Mouse (Mus musculus) neural tube, embryonic 14.5 days (tissue): ENCODE data around the gene Daw1. TPM values are rescaled to one million over a fixed set of nuclear protein-coding genes. Genes with fewer than 3 reads are reported as not detected.
A peak's percentile ranks its signal among the peaks of the same experiment; 100 is the strongest.

Source experiments
- ATAC-seq: fragments of 200-750 bp; cut with Nextera tagmentation; 2 replicates; pipeline ENCODE4 v1.8.0; 2017; ENCODE audit warnings: low read depth, mild to moderate bottlenecking, moderate TSS enrichment, moderate library complexity
- H3K27ac ChIP-seq: fragments of 300-500 bp; sonication (generic); 2 replicates; pipeline ENCODE4 v1.5.1; 2014; ENCODE audit warnings: low read depth, mild to moderate bottlenecking, control low read depth, low read length, moderate library complexity, mixed read lengths
- H3K27me3 ChIP-seq: fragments of 300-500 bp; sonication (generic); 2 replicates; pipeline ENCODE4 v1.6.1; 2014; ENCODE audit warnings: low read length; ENCODE audit not compliant: control insufficient read depth, insufficient read depth
- H3K36me3 ChIP-seq: fragments of 300-500 bp; sonication (generic); 2 replicates; pipeline ENCODE4 v1.6.1; 2014; ENCODE audit warnings: low read length, mixed read lengths; ENCODE audit not compliant: control insufficient read depth, insufficient read depth
- H3K4me1 ChIP-seq: fragments of 300-500 bp; sonication (generic); 2 replicates; pipeline ENCODE4 v1.6.1; 2014; ENCODE audit warnings: low read length; ENCODE audit not compliant: control insufficient read depth, insufficient read depth
- H3K4me2 ChIP-seq: fragments of 300-500 bp; sonication (generic); 2 replicates; pipeline ENCODE4 v1.6.1; 2014; ENCODE audit warnings: mild to moderate bottlenecking, low read depth, low read length, control low read depth
- H3K4me3 ChIP-seq: fragments of 300-500 bp; sonication (generic); 2 replicates; pipeline ENCODE4 v1.5.1; 2014; ENCODE audit warnings: low read depth, low read length, control low read depth, mixed read lengths
- H3K9ac ChIP-seq: fragments of 300-500 bp; sonication (generic); replicated peaks from 2 replicates; pipeline ENCODE4 v1.6.1; 2014; ENCODE audit warnings: low read depth, mild to moderate bottlenecking, control low read depth, low read length, mixed read lengths
- H3K9me3 ChIP-seq: fragments of 300-500 bp; sonication (generic); 2 replicates; pipeline ENCODE4 v1.6.1; 2016; ENCODE audit warnings: low read length; ENCODE audit not compliant: control insufficient read depth
- WGBS: fragments of 180-500 bp; shearing (Covaris S2); extraction: QIAGEN DNeasy Blood & Tissue Kit; methylation state at CpG from one replicate; pipeline ENCODE4 v1.1.7; 2014; 5-methylcytosine and 5-hydroxymethylcytosine counted together
- polyA plus RNA-seq: library from polyadenylated mRNA; unstranded; fragments of >200 nt; fragmentation: Nextera tagmentation; extraction: Ambion mirVana; gene quantifications from 2 replicates; pipeline ENCODE4 v1.2.1, GENCODE M21; 2014

Daw1 gene
- 0.73 and 1.6 TPM in 2 replicates for polyA plus RNA-seq

- Histone ChIP-seq H3K4me3 (peak within 1 kb of the TSS; percentile 28), H3K9ac (0 out of 2 replicates have a peak within 1 kb of the TSS, but pooled peaks have one; percentile 1)
- 2% methylated on average over 16 of the region's 16 CpGs for WGBS
Observed at GRCm38 (mm10) chr1:83159603-83160002, at the start of gene Daw1. Daw1 (plus strand) TSS chr1:83159752.

GRCm38 (mm10) chr1:83110992-83111391, 48.6 kb upstream of the Daw1 start:
- H3K4me2 ChIP-seq: no peak overlapping the region
- no peaks in the 10 kb centered on the region for H3K9me3 ChIP-seq
- no peaks in the 10 kb centered on the region for H3K36me3 ChIP-seq
- H3K27ac ChIP-seq: no peak overlapping the region
- H3K4me1 ChIP-seq: no peaks in the 10 kb centered on the region
- ATAC-seq: no peak
- no peak overlapping the region for H3K4me3 ChIP-seq
- no peaks in the 10 kb centered on the region for H3K27me3 ChIP-seq
- no peak overlapping the region for H3K9ac ChIP-seq

More at GRCm38 (mm10) chr1:83159603-83160002, at the start of gene Daw1:
- Histone ChIP-seq H3K27me3 (no peaks in the 10 kb centered on the region), H3K9me3 (no peaks in the 10 kb centered on the region), H3K4me1 (no peaks in the 10 kb centered on the region), H3K36me3 (no peaks in the 10 kb centered on the region), H3K4me2 (peak within 1 kb of the TSS; percentile 43), H3K27ac (no peak within 1 kb of the TSS)
- peak; percentile 99 for ATAC-seq

- H3K4me1 ChIP-seq: no peaks in the 10 kb centered on the region
- H3K27me3 ChIP-seq: no peaks in the 10 kb centered on the region
- no peak overlapping the region for H3K27ac ChIP-seq
- ATAC-seq: no peak
- H3K4me3 ChIP-seq: no peak overlapping the region
- no peak overlapping the region for H3K4me2 ChIP-seq
- no peaks in the 10 kb centered on the region for H3K9me3 ChIP-seq
- H3K36me3 ChIP-seq: no peaks in the 10 kb centered on the region
- no peak overlapping the region for H3K9ac ChIP-seq
- 74% methylated on average over 5 of the region's 5 CpGs for WGBS
Observed at GRCm38 (mm10) chr1:83111726-83112125, 47.8 kb upstream of the Daw1 start.

GRCm38 (mm10) chr1:83116447-83117137, 43.0 kb upstream of the Daw1 start, which contains the start of gene Ccl20:
Ccl20 (plus strand) TSS chr1:83116766.
- Histone ChIP-seq H3K4me1 (no peaks in the 10 kb centered on the region), H3K4me2 (no peak within 1 kb of the TSS), H3K4me3 (no peak within 1 kb of the TSS), H3K9ac (no peak within 1 kb of the TSS), H3K27ac (no peak within 1 kb of the TSS), H3K9me3 (no peaks in the 10 kb centered on the region), H3K36me3 (no peaks in the 10 kb centered on the region), H3K27me3 (no peaks in the 10 kb centered on the region)
- no peak for ATAC-seq
- WGBS: 51% methylated on average over 8 of the region's 8 CpGs

GRCm38 (mm10) chr1:83117217-83117616, 42.3 kb upstream of the Daw1 start:
- Histone ChIP-seq H3K9ac (no peak overlapping the region), H3K36me3 (no peaks in the 10 kb centered on the region), H3K27me3 (no peaks in the 10 kb centered on the region), H3K9me3 (no peaks in the 10 kb centered on the region), H3K4me2 (no peak overlapping the region), H3K27ac (no peak overlapping the region), H3K4me1 (no peaks in the 10 kb centered on the region), H3K4me3 (no peak overlapping the region)
- ATAC-seq: no peak
- WGBS: 95% methylated on average over 3 of the region's 3 CpGs

GRCm38 (mm10) chr1:83117661-83118060, 41.9 kb upstream of the Daw1 start:
- Histone ChIP-seq H3K9ac (no peak overlapping the region), H3K4me2 (no peak overlapping the region), H3K4me3 (no peak overlapping the region), H3K9me3 (no peaks in the 10 kb centered on the region), H3K36me3 (no peaks in the 10 kb centered on the region), H3K27me3 (no peaks in the 10 kb centered on the region), H3K4me1 (no peaks in the 10 kb centered on the region), H3K27ac (no peak overlapping the region)
- 91% methylated on average over 7 of the region's 7 CpGs for WGBS
- ATAC-seq: no peak

GRCm38 (mm10) chr1:83119903-83120302, 39.6 kb upstream of the Daw1 start:
- no peak overlapping the region for H3K9ac ChIP-seq
- no peaks in the 10 kb centered on the region for H3K9me3 ChIP-seq
- ATAC-seq: no peak
- H3K4me3 ChIP-seq: no peak overlapping the region
- no peak overlapping the region for H3K4me2 ChIP-seq
- no peaks in the 10 kb centered on the region for H3K4me1 ChIP-seq
- H3K36me3 ChIP-seq: no peaks in the 10 kb centered on the region
- no peak overlapping the region for H3K27ac ChIP-seq
- no peaks in the 10 kb centered on the region for H3K27me3 ChIP-seq

- no peaks in the 10 kb centered on the region for H3K9me3 ChIP-seq
- no peak overlapping the region for H3K9ac ChIP-seq
- no peak for ATAC-seq
- H3K36me3 ChIP-seq: no peaks in the 10 kb centered on the region
- no peak overlapping the region for H3K27ac ChIP-seq
- no peaks in the 10 kb centered on the region for H3K4me1 ChIP-seq
- WGBS: 85% methylated on average over 3 of the region's 3 CpGs
- H3K27me3 ChIP-seq: no peaks in the 10 kb centered on the region
- H3K4me3 ChIP-seq: no peak overlapping the region
- no peak overlapping the region for H3K4me2 ChIP-seq
Observed at GRCm38 (mm10) chr1:83120312-83120711, 39.2 kb upstream of the Daw1 start.

- Histone ChIP-seq H3K4me1 (no peaks in the 10 kb centered on the region), H3K4me3 (no peak overlapping the region), H3K27me3 (no peaks in the 10 kb centered on the region), H3K4me2 (no peak overlapping the region), H3K27ac (no peak overlapping the region), H3K9ac (no peak overlapping the region), H3K36me3 (no peaks in the 10 kb centered on the region), H3K9me3 (no peaks in the 10 kb centered on the region)
- ATAC-seq: no peak
- 88% methylated on average over 2 of the region's 2 CpGs for WGBS
Observed at GRCm38 (mm10) chr1:83123201-83123600, 36.4 kb upstream of the Daw1 start.
